Mouse (Mus musculus) heart, postnatal 0 days (tissue): ENCODE results near the gene Znhit2.

Source experiments
- CTCF ChIP-seq: IDR thresholded peaks from 2 replicates; pipeline ENCODE4 v1.5.1; 2016; ENCODE audit warnings: antibody characterized with exemption, control low read depth, low read depth
- EP300 ChIP-seq: IDR thresholded peaks from 2 replicates; pipeline ENCODE4 v1.6.1; 2016; ENCODE audit warnings: antibody characterized with exemption, low read depth

DNA sequence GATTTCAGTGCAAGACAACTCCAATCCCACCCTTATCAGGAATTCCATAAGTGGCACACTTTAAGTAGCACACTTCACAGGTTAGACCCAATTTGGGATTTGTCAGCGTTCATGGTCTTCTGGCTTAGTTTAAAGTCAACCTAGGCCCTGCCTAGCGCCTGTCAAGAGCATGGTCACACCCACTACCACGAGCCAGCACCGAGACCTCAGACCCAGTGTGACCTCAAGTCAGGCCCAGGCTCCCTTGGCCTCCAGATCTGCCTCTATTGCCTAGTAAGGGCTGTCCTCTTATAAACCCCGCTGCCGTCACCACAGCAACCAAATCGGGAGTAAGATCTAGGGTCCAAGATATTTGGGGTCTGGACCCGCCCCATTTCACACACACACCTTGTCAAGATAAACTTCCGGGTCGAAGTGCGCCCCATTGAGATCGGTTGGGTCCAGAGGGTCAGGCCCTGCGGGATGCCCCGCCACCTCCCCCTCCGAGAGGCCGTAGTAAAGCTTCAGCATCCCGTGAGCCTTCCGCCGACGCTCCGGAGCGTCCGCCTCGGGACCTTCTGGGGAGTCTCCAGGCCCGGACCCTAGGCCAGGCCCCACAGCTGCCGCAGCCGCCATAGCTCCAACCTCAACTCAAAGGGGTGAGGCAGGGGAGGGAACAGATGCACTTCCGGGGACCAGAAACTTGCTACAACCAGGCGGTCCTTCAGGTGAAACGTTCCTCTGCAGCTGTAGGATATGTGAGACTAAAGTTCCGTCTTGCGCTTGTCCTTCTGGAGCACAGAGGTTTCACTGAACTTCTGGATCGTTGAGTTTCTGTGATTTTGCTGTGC lies 15.8 kb downstream of the Znhit2 start, which contains the start of gene Vps51:
- TF ChIP-seq EP300 (peak; percentile 40; the same call in 1 of the 2 replicates), CTCF (no peak)
